Mouse (Mus musculus): Measurements from ENCODE around the gene Fermt1. TPM values are rescaled to one million over a fixed set of nuclear protein-coding genes. Genes with fewer than 3 reads are reported as not detected.

Gene Fermt1
- polyA plus RNA-seq, 1 experiment = 0.36 TPM

GRCm38 (mm10) chr2:132880844-132881645, 64.7 kb downstream of the Fermt1 start, which contains the start of gene Lrrn4:
Gene Lrrn4 (minus strand): TSS chr2:132880891.
- TF ChIP-seq POLR2A (IDR thresholded peaks at IDR 0.05; ENCODE audit: borderline replicate concordance, extremely low read depth, insufficient read depth, insufficient read length, poor library complexity, severe bottlenecking) = no peak
- no peak for TF ChIP-seq CTCF (IDR thresholded peaks at IDR 0.05; ENCODE audit: borderline replicate concordance, extremely low read depth, insufficient read depth, insufficient read length)
- DNase-seq (ENCODE audit: low read depth) = no peak

- peak; percentile 82 for DNase-seq (ENCODE audit: low read depth)
- TF ChIP-seq CTCF (IDR thresholded peaks at IDR 0.05; ENCODE audit: borderline replicate concordance, extremely low read depth, insufficient read depth, insufficient read length) = no peak
- TF ChIP-seq POLR2A (IDR thresholded peaks at IDR 0.05; ENCODE audit: borderline replicate concordance, extremely low read depth, insufficient read depth, insufficient read length, poor library complexity, severe bottlenecking) = no peak
Measured at GRCm38 (mm10) chr2:132879261-132880044, 66.3 kb downstream of the Fermt1 start.

GRCm38 (mm10) chr2:132876991-132877390, 68.7 kb downstream of the Fermt1 start:
- DNase-seq (ENCODE audit: low read depth) = no peak
- TF ChIP-seq CTCF (IDR thresholded peaks at IDR 0.05; ENCODE audit: borderline replicate concordance, extremely low read depth, insufficient read depth, insufficient read length) (no peak), POLR2A (IDR thresholded peaks at IDR 0.05; ENCODE audit: borderline replicate concordance, extremely low read depth, insufficient read depth, insufficient read length, poor library complexity, severe bottlenecking) (no peak)

- DNase-seq (ENCODE audit: low read depth) = peak; percentile 5
- TF ChIP-seq CTCF (IDR thresholded peaks at IDR 0.05; ENCODE audit: borderline replicate concordance, extremely low read depth, insufficient read depth, insufficient read length) (no peak), POLR2A (IDR thresholded peaks at IDR 0.05; ENCODE audit: borderline replicate concordance, extremely low read depth, insufficient read depth, insufficient read length, poor library complexity, severe bottlenecking) (no peak)
Measured at GRCm38 (mm10) chr2:132873657-132874326, 71.9 kb downstream of the Fermt1 start.

- DNase-seq (ENCODE audit: low read depth) = no peak
- no peak for TF ChIP-seq CTCF (IDR thresholded peaks at IDR 0.05; ENCODE audit: borderline replicate concordance, extremely low read depth, insufficient read depth, insufficient read length)
- no peak for TF ChIP-seq POLR2A (IDR thresholded peaks at IDR 0.05; ENCODE audit: borderline replicate concordance, extremely low read depth, insufficient read depth, insufficient read length, poor library complexity, severe bottlenecking)
Measured at GRCm38 (mm10) chr2:132871663-132872062, 74.0 kb downstream of the Fermt1 start.

GRCm38 (mm10) chr2:132870286-132870685, 75.4 kb downstream of the Fermt1 start:
- TF ChIP-seq CTCF (IDR thresholded peaks at IDR 0.05; ENCODE audit: borderline replicate concordance, extremely low read depth, insufficient read depth, insufficient read length) (no peak), POLR2A (IDR thresholded peaks at IDR 0.05; ENCODE audit: borderline replicate concordance, extremely low read depth, insufficient read depth, insufficient read length, poor library complexity, severe bottlenecking) (no peak)
- no peak for DNase-seq (ENCODE audit: low read depth)

GRCm38 (mm10) chr2:132869682-132870081, 76.0 kb downstream of the Fermt1 start:
- TF ChIP-seq CTCF (IDR thresholded peaks at IDR 0.05; ENCODE audit: borderline replicate concordance, extremely low read depth, insufficient read depth, insufficient read length) (no peak), POLR2A (IDR thresholded peaks at IDR 0.05; ENCODE audit: borderline replicate concordance, extremely low read depth, insufficient read depth, insufficient read length, poor library complexity, severe bottlenecking) (no peak)
- no peak for DNase-seq (ENCODE audit: low read depth)

- DNase-seq (ENCODE audit: low read depth) = no peak
- TF ChIP-seq POLR2A (IDR thresholded peaks at IDR 0.05; ENCODE audit: borderline replicate concordance, extremely low read depth, insufficient read depth, insufficient read length, poor library complexity, severe bottlenecking) = no peak
- TF ChIP-seq CTCF (IDR thresholded peaks at IDR 0.05; ENCODE audit: borderline replicate concordance, extremely low read depth, insufficient read depth, insufficient read length) = no peak
Measured at GRCm38 (mm10) chr2:132867521-132867920, 78.2 kb downstream of the Fermt1 start.

GRCm38 (mm10) chr2:132863325-132863724, 82.4 kb downstream of the Fermt1 start:
- no peak for DNase-seq (ENCODE audit: low read depth)
- TF ChIP-seq CTCF (IDR thresholded peaks at IDR 0.05; ENCODE audit: borderline replicate concordance, extremely low read depth, insufficient read depth, insufficient read length) (no peak), POLR2A (IDR thresholded peaks at IDR 0.05; ENCODE audit: borderline replicate concordance, extremely low read depth, insufficient read depth, insufficient read length, poor library complexity, severe bottlenecking) (no peak)

- DNase-seq (ENCODE audit: low read depth) = peak; percentile 7
- no peak for TF ChIP-seq POLR2A (IDR thresholded peaks at IDR 0.05; ENCODE audit: borderline replicate concordance, extremely low read depth, insufficient read depth, insufficient read length, poor library complexity, severe bottlenecking)
- TF ChIP-seq CTCF (IDR thresholded peaks at IDR 0.05; ENCODE audit: borderline replicate concordance, extremely low read depth, insufficient read depth, insufficient read length) = no peak
Measured at GRCm38 (mm10) chr2:132861456-132861855, 84.2 kb downstream of the Fermt1 start.

GRCm38 (mm10) chr2:132860435-132860834, 85.3 kb downstream of the Fermt1 start:
- no peak for TF ChIP-seq CTCF (IDR thresholded peaks at IDR 0.05; ENCODE audit: borderline replicate concordance, extremely low read depth, insufficient read depth, insufficient read length)
- DNase-seq (ENCODE audit: low read depth) = peak; percentile 7

All from brain, embryonic 14.5 days (tissue).